Mouse (Mus musculus): Measurements from ENCODE around the gene Clec4b2.

- no peak for TF ChIP-seq USF1 (IDR thresholded peaks at IDR 0.05; ENCODE audit: low read depth)
- TF ChIP-seq MAX (IDR thresholded peaks at IDR 0.05; ENCODE audit: low read depth): no peak
- TF ChIP-seq POLR2A (IDR thresholded peaks at IDR 0.05; ENCODE audit: insufficient read length, low read depth): no peak
- TF ChIP-seq TCF12 (IDR thresholded peaks at IDR 0.05; ENCODE audit: insufficient read depth, poor library complexity, severe bottlenecking): no peak
- no peak for TF ChIP-seq MYOD1 (IDR thresholded peaks at IDR 0.05; ENCODE audit: control insufficient read depth in 1 of 3, insufficient read length in 2 of 3, low read depth in 2 of 3)
- TF ChIP-seq E2F4 (IDR thresholded peaks at IDR 0.05; ENCODE audit: insufficient read depth): no peak
Measured at GRCm38 (mm10) chr6:123229644-123230043, 57.0 kb downstream of the Clec4b2 start, which contains the start of gene Clec4n.
